Comparison of ENCODE assay signal across 12 mouse cellular contexts in the genomic region with DNA sequence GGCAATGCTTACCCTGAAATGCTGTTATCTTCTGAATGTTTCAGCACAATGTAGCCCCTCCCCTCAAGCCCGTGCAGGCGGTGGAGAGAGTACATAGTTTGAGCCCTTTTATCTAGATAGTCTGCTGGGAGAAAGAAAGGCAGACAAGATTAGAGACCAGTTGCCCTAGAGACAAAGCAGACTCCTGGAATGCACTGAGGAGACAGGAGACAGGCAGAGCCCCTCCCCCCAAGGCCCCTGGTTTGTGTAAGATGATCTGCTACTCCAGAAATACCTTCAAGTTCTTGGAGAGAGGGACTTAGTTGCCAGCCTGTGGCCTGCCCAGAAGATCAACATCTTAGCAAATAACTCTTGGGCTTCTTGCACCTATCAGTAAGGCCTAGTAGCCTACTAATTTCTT.
DNase-seq lines count a peak whose midpoint lies in the region; ATAC-seq lines count a peak whose summit lies in the region.
"Had no signal": no experiment of that assay in that cellular context is flagged by ENCODE, and none has a peak within 500 bp of the region (broad histone marks: within the 10 kb centered on the region; RNA-seq: fewer than 3 reads in every experiment).

No protein-coding gene starts in this region.

- H3K27me3 ChIP-seq in heart, embryonic 10.5 days (ENCODE audit: insufficient read depth, poor library complexity, severe bottlenecking), result no peaks in the 10 kb centered on the region
- H3K27me3 ChIP-seq in midbrain, embryonic 10.5 days (ENCODE audit: low read depth, poor library complexity, severe bottlenecking), result no peaks in the 10 kb centered on the region
- H3K27me3 ChIP-seq in midbrain, embryonic 13.5 days, result no peaks in the 10 kb centered on the region
- no peaks in the 10 kb centered on the region for H3K27me3 ChIP-seq in embryonic facial prominence, embryonic 13.5 days
- no peaks in the 10 kb centered on the region for H3K27me3 ChIP-seq in neural tube, embryonic 11.5 days (ENCODE audit: control insufficient read depth, insufficient read depth, low read length)

- no peaks in the 10 kb centered on the region for H3K36me3 ChIP-seq in heart, embryonic 10.5 days
- H3K36me3 ChIP-seq in midbrain, embryonic 10.5 days, result no peaks in the 10 kb centered on the region
- H3K36me3 ChIP-seq in midbrain, embryonic 13.5 days, result no peaks in the 10 kb centered on the region
- H3K36me3 ChIP-seq in embryonic facial prominence, embryonic 13.5 days, result no peaks in the 10 kb centered on the region
- H3K36me3 ChIP-seq in neural tube, embryonic 11.5 days (ENCODE audit: control insufficient read depth, insufficient read depth, low read length), result no peaks in the 10 kb centered on the region

- intact Hi-C loops in heart, postnatal 10 days (cut with DNase I), result no loop called here

- no peak overlapping the region for H3K4me2 ChIP-seq in midbrain, embryonic 13.5 days (replicated peaks)
- no peak overlapping the region for H3K4me2 ChIP-seq in embryonic facial prominence, embryonic 13.5 days
- H3K4me2 ChIP-seq in neural tube, embryonic 11.5 days (ENCODE audit: low read depth), result no peak overlapping the region

- DNase-seq in heart, embryonic 10.5 days (ENCODE audit: low spot score), result peak; percentile 88
- no peak for DNase-seq in heart, postnatal 10 days
- peak; percentile 74 for DNase-seq in midbrain, embryonic 10.5 days (ENCODE audit: low spot score)
- DNase-seq in neural tube, embryonic 11.5 days (ENCODE audit: low spot score), result peak; percentile 67
- no peak for DNase-seq in thymus, postnatal 4 days
- no peak for DNase-seq in thymus, postnatal 36 days
- DNase-seq: B cell, adult 2 months; cerebellum, adult 9-10 months; gastrocnemius, adult 2 months had no signal

- H3K9ac ChIP-seq in midbrain, embryonic 13.5 days (replicated peaks), result no peak overlapping the region
- H3K9ac ChIP-seq in embryonic facial prominence, embryonic 13.5 days, result no peak overlapping the region
- 0 out of 2 replicates have a peak overlapping the region, but pooled peaks have one; percentile 11 for H3K9ac ChIP-seq in neural tube, embryonic 11.5 days (ENCODE audit: low read length)

- H3K27ac ChIP-seq in heart, embryonic 10.5 days, result peak overlapping the region; percentile 80
- peak overlapping the region; percentile 89 for H3K27ac ChIP-seq in midbrain, embryonic 10.5 days (replicated peaks)
- H3K27ac ChIP-seq in midbrain, embryonic 13.5 days, result no peak overlapping the region
- peak overlapping the region; percentile 55; the same call in 1 of the 2 replicates for H3K27ac ChIP-seq in embryonic facial prominence, embryonic 13.5 days
- H3K27ac ChIP-seq in neural tube, embryonic 11.5 days (ENCODE audit: low read depth, low read length), result peak overlapping the region; percentile 55; the same call in 1 of the 2 replicates
- H3K27ac ChIP-seq: gastrocnemius, adult 2 months had no signal

- peaks cover 41% of the 10 kb centered on the region for H3K4me1 ChIP-seq in heart, embryonic 10.5 days
- H3K4me1 ChIP-seq in midbrain, embryonic 10.5 days, result peaks cover 56% of the 10 kb centered on the region
- peaks cover 35% of the 10 kb centered on the region for H3K4me1 ChIP-seq in midbrain, embryonic 13.5 days (replicated peaks)
- H3K4me1 ChIP-seq in embryonic facial prominence, embryonic 13.5 days, result peaks cover 34% of the 10 kb centered on the region
- H3K4me1 ChIP-seq in neural tube, embryonic 11.5 days (ENCODE audit: control insufficient read depth, insufficient read depth, low read length), result peaks cover 12% of the 10 kb centered on the region

- 0 out of 2 replicates have a peak overlapping the region, but pooled peaks have one; percentile 9 for H3K4me3 ChIP-seq in heart, embryonic 10.5 days
- no peak overlapping the region for H3K4me3 ChIP-seq in midbrain, embryonic 10.5 days
- no peak overlapping the region for H3K4me3 ChIP-seq in midbrain, embryonic 13.5 days (replicated peaks)
- no peak overlapping the region for H3K4me3 ChIP-seq in embryonic facial prominence, embryonic 13.5 days
- H3K4me3 ChIP-seq in neural tube, embryonic 11.5 days (ENCODE audit: low read depth, low read length), result no peak overlapping the region
- H3K4me3 ChIP-seq: gastrocnemius, adult 2 months had no signal

- no peaks in the 10 kb centered on the region for H3K9me3 ChIP-seq in heart, embryonic 10.5 days
- H3K9me3 ChIP-seq in midbrain, embryonic 10.5 days (replicated peaks), result no peaks in the 10 kb centered on the region
- no peaks in the 10 kb centered on the region for H3K9me3 ChIP-seq in midbrain, embryonic 13.5 days
- H3K9me3 ChIP-seq in embryonic facial prominence, embryonic 13.5 days, result no peaks in the 10 kb centered on the region
- no peaks in the 10 kb centered on the region for H3K9me3 ChIP-seq in neural tube, embryonic 11.5 days (ENCODE audit: control insufficient read depth, low read length)

- no peak for ATAC-seq in midbrain, embryonic 13.5 days
- 0 out of 2 replicates have a peak, but pooled peaks have one; percentile 37 for ATAC-seq in embryonic facial prominence, embryonic 13.5 days (ENCODE audit: insufficient number of reproducible peaks, insufficient read depth, low FRiP score, low TSS enrichment, low read depth)
- ATAC-seq in neural tube, embryonic 11.5 days (ENCODE audit: insufficient read depth, low FRiP score, low TSS enrichment), result peak; percentile 26; the same call in 1 of the 2 replicates
- ATAC-seq: activated CD4-positive, CD25-positive, alpha-beta regulatory T cell, adult 4 months had no signal

- WGBS in heart, embryonic 10.5 days, result 0% methylated on average over 2 of the region's 2 CpGs
- WGBS in midbrain, embryonic 10.5 days, result 0% methylated on average over 2 of the region's 2 CpGs
- WGBS in midbrain, embryonic 13.5 days, result 2% methylated on average over 2 of the region's 2 CpGs
- 11% methylated on average over 2 of the region's 2 CpGs for WGBS in embryonic facial prominence, embryonic 13.5 days
- WGBS in neural tube, embryonic 11.5 days, result 3% methylated on average over 2 of the region's 2 CpGs

Comparison
In these comparisons a context has a peak if more than half of its experiments do, and no peak if none do; other contexts are left out.
1. DNase-seq: peak in heart, embryonic 10.5 days (single experiment), midbrain, embryonic 10.5 days (single experiment) and neural tube, embryonic 11.5 days (single experiment); none in heart, postnatal 10 days (0 of 2), thymus, postnatal 4 days (single experiment) and thymus, postnatal 36 days (0 of 2).